Mouse (Mus musculus) stomach, adult 2 months (tissue): ENCODE results near the gene Pdxk. TPM values are rescaled to one million over a fixed set of nuclear protein-coding genes. Genes with fewer than 3 reads are reported as not detected.

Experiments
- polyA plus RNA-seq: library from polyadenylated mRNA; depleted of rRNA; stranded (reverse); fragments of >200 nt; gene quantifications from 2 replicates; pipeline ENCODE4 v1.2.3, GENCODE M21; 2012; rRNA removed

Pdxk gene
- 7.1 and 8.0 TPM in 2 replicates for polyA plus RNA-seq

DNA sequence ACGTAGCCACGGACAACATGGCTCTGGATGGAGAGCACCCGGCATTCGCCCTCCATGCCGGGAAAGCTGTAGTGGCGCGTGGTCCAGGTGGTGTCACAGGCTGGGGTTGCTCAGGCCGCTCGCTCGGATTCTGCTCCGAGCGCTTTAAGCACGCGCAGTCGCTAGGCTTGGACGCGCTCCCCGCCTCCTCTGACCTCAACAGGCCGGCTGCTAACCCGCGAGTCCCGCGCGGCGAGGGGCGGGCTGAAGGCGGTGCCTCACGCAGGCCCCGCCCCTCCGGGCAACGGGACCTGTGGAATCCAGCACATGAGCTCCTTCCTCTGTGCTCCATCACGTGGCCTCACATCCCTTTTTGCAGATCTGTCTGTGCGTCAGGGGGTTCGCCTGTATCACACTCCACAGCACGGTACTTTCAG is at the start of gene Pdxk:
Pdxk (minus strand) TSS at position 184 of the 416 bp plus-strand sequence.

DNA sequence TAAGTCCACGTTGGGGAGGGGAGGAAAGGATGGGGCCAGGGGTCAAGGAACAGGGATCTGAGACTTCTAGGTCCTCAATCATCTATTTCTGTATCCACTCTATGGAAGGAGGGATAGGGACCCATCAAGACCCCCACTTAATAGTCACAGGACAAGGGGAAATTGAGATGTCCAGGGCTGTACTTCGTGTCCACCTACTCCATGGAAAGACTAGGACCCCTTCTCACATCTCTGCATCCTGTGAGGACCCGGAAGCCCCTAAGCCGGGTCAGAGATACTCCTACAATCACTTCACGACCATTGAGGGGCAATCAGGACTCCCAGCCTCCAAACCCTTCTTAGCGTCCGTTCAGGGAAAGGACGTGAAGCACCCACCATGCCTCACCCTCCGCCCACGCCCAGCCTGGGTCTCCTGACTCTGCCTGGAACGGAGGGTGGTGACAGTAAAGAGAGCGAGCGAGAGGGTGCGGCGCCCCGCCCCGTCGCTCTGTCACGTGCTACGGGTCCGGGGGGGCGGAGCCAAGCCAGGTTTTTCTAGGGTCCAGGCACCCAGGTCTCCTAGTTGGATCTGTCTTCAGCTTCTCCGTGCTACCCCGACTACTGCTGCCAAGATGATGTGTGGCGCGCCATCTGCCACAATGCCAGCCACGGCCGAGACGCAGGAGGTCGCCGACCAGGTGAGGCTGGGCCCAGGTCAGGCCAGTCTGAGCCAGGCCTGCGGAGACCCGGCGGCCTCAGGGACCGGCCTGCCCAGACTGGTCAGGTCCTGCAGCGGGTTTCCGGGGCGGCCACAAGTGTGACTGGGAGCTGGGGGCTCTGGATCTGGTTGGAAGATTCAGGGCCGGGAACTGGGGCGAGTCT is 39.4 kb downstream of the Pdxk start, which contains the start of gene Cstb:
Cstb (plus strand) TSS at position 489 of the 861 bp plus-strand sequence.

GRCm38 (mm10) chr10:78412319-78413151 is 52.2 kb downstream of the Pdxk start, which contains the start of gene Rrp1:
Rrp1 (minus strand) TSS chr10:78413043.

Other genes with a start within 250 kb of the Pdxk start
- 24.2 and 27.8 TPM in 2 replicates for gene Trappc10, start 220.3 kb downstream of the Pdxk start, polyA plus RNA-seq
- gene Agpat3, start 112.5 kb downstream of the Pdxk start, polyA plus RNA-seq = 85.2 and 109 TPM in 2 replicates
- 17.2 and 21.5 TPM in 2 replicates for gene Rrp1, start 51.9 kb downstream of the Pdxk start, polyA plus RNA-seq
- gene Cstb, start 39.3 kb downstream of the Pdxk start, polyA plus RNA-seq = 18.7 and 31.0 TPM in 2 replicates
- gene Olfr1358, start 52.5 kb upstream of the Pdxk start, polyA plus RNA-seq = not detected in 2 replicates
- gene Ilvbl, start 109.4 kb upstream of the Pdxk start, polyA plus RNA-seq = 37.9 and 45.9 TPM in 2 replicates
- 8.4 and 8.5 TPM in 2 replicates for gene Syde1, start 127.0 kb upstream of the Pdxk start, polyA plus RNA-seq
- not detected in 2 replicates for gene Olfr1357, start 153.1 kb upstream of the Pdxk start, polyA plus RNA-seq